Mouse (Mus musculus) bone marrow macrophage, adult 2 months (primary cell): Measurements from ENCODE around the gene 1700025G04Rik.

Experiments used
- CTCF ChIP-seq: IDR thresholded peaks from 2 replicates; pipeline ENCODE4 v1.5.1; 2012; ENCODE audit warnings: low read depth, mild to moderate bottlenecking, low read length, moderate library complexity
- POLR2A ChIP-seq: IDR thresholded peaks from 2 replicates; pipeline ENCODE4 v1.6.1; 2012; ENCODE audit warnings: mild to moderate bottlenecking, low read depth, low read length, borderline replicate concordance

GRCm38 (mm10) chr1:152063357-152064145, 26.4 kb downstream of the 1700025G04Rik start:
- TF ChIP-seq CTCF (no peak), POLR2A (no peak)
